Mouse (Mus musculus): ENCODE data around the gene Mfng. TPM values are rescaled to one million over a fixed set of nuclear protein-coding genes. Genes with fewer than 3 reads are reported as not detected.

Gene Mfng
- total RNA-seq (2012; rRNA removed): 7.3 and 11.7 TPM in 2 replicates

DNA sequence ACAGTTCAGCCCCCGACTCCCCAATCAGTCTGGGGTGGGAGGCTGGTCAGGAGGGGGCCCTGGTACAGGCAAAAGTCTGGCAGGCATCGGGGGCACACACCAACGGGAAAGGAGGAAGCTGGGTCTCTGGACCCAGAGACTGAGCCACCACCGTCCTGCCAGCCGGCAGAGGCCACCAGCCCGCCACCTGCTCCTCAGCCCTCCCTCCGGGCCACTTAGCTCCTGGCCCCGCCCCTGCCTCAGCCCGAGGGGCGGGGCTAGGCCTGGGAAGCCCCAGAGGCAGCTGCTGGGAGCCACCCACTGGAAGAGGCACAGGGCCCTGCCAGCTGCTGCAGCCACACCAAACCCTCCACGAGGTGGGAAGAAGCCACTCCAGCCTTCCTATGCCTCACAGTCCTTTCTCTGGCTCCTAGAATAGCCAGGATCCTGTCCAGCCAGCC is at the start of gene Mfng:
Gene Mfng (minus strand): TSS at position 186 of the 440 bp plus-strand sequence.
- Histone ChIP-seq H3K9ac (ENCODE audit: insufficient read depth, low read depth, low read length, poor library complexity, severe bottlenecking) (peak within 1 kb of the TSS; percentile 64; the same call in 1 of the 2 replicates), H3K9me3 (ENCODE audit: control insufficient read depth, insufficient read depth, low read depth, low read length) (no peaks in the 10 kb centered on the region), H3K4me1 (ENCODE audit: control insufficient read depth in 2 of 2, insufficient read depth in 2 of 2, low read length in 2 of 2, poor library complexity in 1 of 2) (peaks cover 5 to 16% of the 10 kb centered on the region in 2 experiments; a peak in 2 of 4 replicates), H3K27ac (ENCODE audit: insufficient read depth, low read depth, low read length, poor library complexity, severe bottlenecking) (no peak within 1 kb of the TSS), H3K36me3 (ENCODE audit: control insufficient read depth, insufficient read depth, low read length, poor library complexity, severe bottlenecking) (peaks cover 16% of the 10 kb centered on the region), H3K4me3 (ENCODE audit: insufficient read depth in 1 of 2, low read depth in 1 of 2, low read length in 2 of 2, poor library complexity in 1 of 2, severe bottlenecking in 1 of 2) (peak within 1 kb of the TSS; percentile 64 to 69)
- TF ChIP-seq ZC3H11A (IDR thresholded peaks at IDR 0.05; ENCODE audit: borderline replicate concordance, low read depth, low read length) (no peak), HCFC1 (IDR thresholded peaks at IDR 0.05; ENCODE audit: borderline replicate concordance, insufficient read depth, low read length) (no peak), ZNF384 (IDR thresholded peaks at IDR 0.05; ENCODE audit: low read depth, low read length) (no peak), MAFK (IDR thresholded peaks at IDR 0.05; ENCODE audit: insufficient read depth, low read depth, low read length) (no peak), CHD2 (IDR thresholded peaks at IDR 0.05; ENCODE audit: low read depth, low read length) (no peak)
- in situ Hi-C loops (cut with MboI; ENCODE audit: low sequenced_read_pairs in 2 of 2, unreplicated experiment in 2 of 2): no loop called here
- DNase-seq (ENCODE audit: low read depth, low spot score): peak; percentile 63

GRCm38 (mm10) chr15:78816074-78816391 is 42.8 kb upstream of the Mfng start:
- H3K9ac ChIP-seq (ENCODE audit: insufficient read depth, low read depth, low read length, poor library complexity, severe bottlenecking): no peak overlapping the region
- in situ Hi-C loops (cut with MboI; ENCODE audit: low sequenced_read_pairs in 2 of 2, unreplicated experiment in 2 of 2): no loop called here
- DNase-seq (ENCODE audit: low read depth, low spot score): no peak
- H3K27ac ChIP-seq (ENCODE audit: insufficient read depth, low read depth, low read length, poor library complexity, severe bottlenecking): no peak overlapping the region
- peaks cover 3 to 14% of the 10 kb centered on the region in 2 experiments; a peak in 1 of 4 replicates for H3K4me1 ChIP-seq (ENCODE audit: control insufficient read depth in 2 of 2, insufficient read depth in 2 of 2, low read length in 2 of 2, poor library complexity in 1 of 2)
- H3K4me3 ChIP-seq (ENCODE audit: insufficient read depth in 1 of 2, low read depth in 1 of 2, low read length in 2 of 2, poor library complexity in 1 of 2, severe bottlenecking in 1 of 2): no peak overlapping the region
- TF ChIP-seq ZNF384 (IDR thresholded peaks at IDR 0.05; ENCODE audit: low read depth, low read length) (peak; percentile 61; the same call in 1 of the 2 replicates), HCFC1 (IDR thresholded peaks at IDR 0.05; ENCODE audit: borderline replicate concordance, insufficient read depth, low read length) (no peak)
- no peaks in the 10 kb centered on the region for H3K36me3 ChIP-seq (ENCODE audit: control insufficient read depth, insufficient read depth, low read length, poor library complexity, severe bottlenecking)
- no peaks in the 10 kb centered on the region for H3K9me3 ChIP-seq (ENCODE audit: control insufficient read depth, insufficient read depth, low read depth, low read length)

GRCm38 (mm10) chr15:78815314-78816073 is 42.2 kb upstream of the Mfng start:
- peaks cover 3 to 16% of the 10 kb centered on the region in 2 experiments; a peak in 1 of 4 replicates for H3K4me1 ChIP-seq (ENCODE audit: control insufficient read depth in 2 of 2, insufficient read depth in 2 of 2, low read length in 2 of 2, poor library complexity in 1 of 2)
- no peak overlapping the region for H3K9ac ChIP-seq (ENCODE audit: insufficient read depth, low read depth, low read length, poor library complexity, severe bottlenecking)
- peak overlapping the region in 1 of 2 experiments; percentile 41; a peak in 1 of 4 replicates for H3K4me3 ChIP-seq (ENCODE audit: insufficient read depth in 1 of 2, low read depth in 1 of 2, low read length in 2 of 2, poor library complexity in 1 of 2, severe bottlenecking in 1 of 2)
- no peak overlapping the region for H3K27ac ChIP-seq (ENCODE audit: insufficient read depth, low read depth, low read length, poor library complexity, severe bottlenecking)
- no peak for TF ChIP-seq CHD2 (IDR thresholded peaks at IDR 0.05; ENCODE audit: low read depth, low read length)
- no peak for TF ChIP-seq ZNF384 (IDR thresholded peaks at IDR 0.05; ENCODE audit: low read depth, low read length)
- TF ChIP-seq ZC3H11A (IDR thresholded peaks at IDR 0.05; ENCODE audit: borderline replicate concordance, low read depth, low read length): no peak
- no peak for TF ChIP-seq MAFK (IDR thresholded peaks at IDR 0.05; ENCODE audit: insufficient read depth, low read depth, low read length)
- no peak for TF ChIP-seq HCFC1 (IDR thresholded peaks at IDR 0.05; ENCODE audit: borderline replicate concordance, insufficient read depth, low read length)
- H3K36me3 ChIP-seq (ENCODE audit: control insufficient read depth, insufficient read depth, low read length, poor library complexity, severe bottlenecking): no peaks in the 10 kb centered on the region
- H3K9me3 ChIP-seq (ENCODE audit: control insufficient read depth, insufficient read depth, low read depth, low read length): no peaks in the 10 kb centered on the region
- in situ Hi-C loops (cut with MboI; ENCODE audit: low sequenced_read_pairs in 2 of 2, unreplicated experiment in 2 of 2): no loop called here
- no peak for DNase-seq (ENCODE audit: low read depth, low spot score)

DNA sequence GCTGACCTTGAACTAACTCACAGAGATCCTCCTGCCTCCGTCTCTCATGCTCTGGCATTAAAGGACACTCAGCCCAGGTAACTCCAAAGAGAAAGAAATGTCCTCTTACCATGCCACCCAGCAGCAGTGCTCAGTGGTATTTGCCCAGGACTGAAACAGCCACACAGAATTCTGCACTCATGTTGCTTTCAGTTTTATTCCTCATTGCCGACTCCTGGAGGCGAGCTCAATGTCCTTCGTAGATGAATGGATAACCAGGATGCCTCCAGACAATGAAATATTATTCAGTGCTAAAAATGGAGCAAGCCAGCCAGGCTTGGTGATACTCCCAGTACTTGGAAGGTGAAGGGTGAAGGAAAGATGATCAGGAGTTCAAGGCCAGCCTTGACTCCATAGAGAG is 40.3 kb upstream of the Mfng start:
- in situ Hi-C loops (cut with MboI; ENCODE audit: low sequenced_read_pairs in 2 of 2, unreplicated experiment in 2 of 2): no loop called here
- H3K4me3 ChIP-seq (ENCODE audit: insufficient read depth in 1 of 2, low read depth in 1 of 2, low read length in 2 of 2, poor library complexity in 1 of 2, severe bottlenecking in 1 of 2): no peak overlapping the region
- H3K36me3 ChIP-seq (ENCODE audit: control insufficient read depth, insufficient read depth, low read length, poor library complexity, severe bottlenecking): no peaks in the 10 kb centered on the region
- H3K9me3 ChIP-seq (ENCODE audit: control insufficient read depth, insufficient read depth, low read depth, low read length): no peaks in the 10 kb centered on the region
- H3K9ac ChIP-seq (ENCODE audit: insufficient read depth, low read depth, low read length, poor library complexity, severe bottlenecking): no peak overlapping the region
- DNase-seq (ENCODE audit: low read depth, low spot score): no peak
- TF ChIP-seq HCFC1 (IDR thresholded peaks at IDR 0.05; ENCODE audit: borderline replicate concordance, insufficient read depth, low read length): no peak
- no peak for TF ChIP-seq ZC3H11A (IDR thresholded peaks at IDR 0.05; ENCODE audit: borderline replicate concordance, low read depth, low read length)
- TF ChIP-seq ZNF384 (IDR thresholded peaks at IDR 0.05; ENCODE audit: low read depth, low read length): no peak
- no peak overlapping the region for H3K27ac ChIP-seq (ENCODE audit: insufficient read depth, low read depth, low read length, poor library complexity, severe bottlenecking)
- peaks cover 3 to 27% of the 10 kb centered on the region in 2 experiments; a peak in 2 of 4 replicates for H3K4me1 ChIP-seq (ENCODE audit: control insufficient read depth in 2 of 2, insufficient read depth in 2 of 2, low read length in 2 of 2, poor library complexity in 1 of 2)

All from ES-E14 (cell line).